Mouse (Mus musculus): ENCODE results near the gene Grb2. TPM values are rescaled to one million over a fixed set of nuclear protein-coding genes. Genes with fewer than 3 reads are reported as not detected.
"Not testable (repeated sequence)": the region's sequence is repeated elsewhere in the genome, so short reads cannot be mapped to it uniquely, and the experiment has no call there.

Grb2 gene
- polyA plus RNA-seq, 1 experiment = 42.4 TPM

DNA sequence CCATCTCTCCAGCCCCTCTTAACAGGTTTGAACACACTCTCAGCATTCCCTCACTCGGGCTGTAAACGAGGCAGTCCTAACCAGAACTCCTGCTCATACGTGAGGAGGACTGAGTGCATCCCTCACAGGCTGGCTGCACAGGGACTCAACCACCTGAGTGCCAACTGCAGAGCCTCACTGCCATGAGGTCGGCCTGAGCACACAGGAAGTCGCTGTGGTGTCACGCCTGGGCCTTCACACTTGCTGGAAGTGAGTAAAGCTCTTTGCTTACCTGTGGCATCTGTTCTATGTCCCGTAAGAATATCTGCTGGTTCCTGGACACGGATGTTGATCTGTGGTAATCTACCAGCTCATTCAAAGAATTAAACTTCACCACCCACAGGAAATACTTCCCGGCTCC is 62.0 kb downstream of the Grb2 start:
- no peak for DNase-seq (ENCODE audit: low read depth)

DNA sequence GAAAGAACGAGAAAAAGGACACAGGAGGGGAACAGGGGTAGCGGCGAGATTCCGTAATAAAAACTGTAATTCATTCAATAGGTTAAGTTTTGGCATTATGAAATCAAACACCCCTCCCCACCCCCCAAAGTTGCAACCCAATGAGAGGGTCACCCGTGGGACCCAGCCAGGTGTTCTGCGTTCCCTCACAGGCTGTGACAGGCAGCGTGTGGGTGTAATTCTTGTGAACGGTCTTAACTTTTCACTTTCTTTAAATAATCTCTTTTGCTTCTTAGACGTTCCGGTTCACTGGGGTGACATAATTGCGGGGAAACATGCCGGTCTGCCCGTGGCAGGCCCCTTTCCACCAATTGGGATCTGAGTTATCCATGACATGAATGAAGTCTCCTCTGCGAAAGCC is 62.9 kb downstream of the Grb2 start:
- DNase-seq (ENCODE audit: low read depth) = not testable (repeated sequence)

DNA sequence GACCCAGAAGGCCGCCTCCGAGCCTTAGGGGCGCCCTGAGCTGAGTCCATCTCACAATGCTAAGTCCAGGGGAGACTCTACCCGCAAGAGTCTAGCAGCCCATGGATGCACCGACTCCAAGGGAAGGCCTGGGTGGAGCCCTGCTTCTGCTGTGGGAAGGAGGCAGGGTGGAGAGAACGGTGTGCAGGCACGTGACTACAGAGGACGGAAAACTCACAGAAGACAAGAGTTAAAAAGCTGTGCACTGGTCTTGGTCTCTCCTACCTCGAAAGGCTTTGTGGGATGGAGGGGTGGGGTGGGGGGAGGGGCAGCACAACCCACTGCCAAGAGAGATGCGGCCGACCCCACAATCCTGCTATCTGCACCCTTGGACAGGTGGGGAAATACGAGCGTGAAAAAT is 64.1 kb downstream of the Grb2 start:
- no peak for DNase-seq (ENCODE audit: low read depth)

DNA sequence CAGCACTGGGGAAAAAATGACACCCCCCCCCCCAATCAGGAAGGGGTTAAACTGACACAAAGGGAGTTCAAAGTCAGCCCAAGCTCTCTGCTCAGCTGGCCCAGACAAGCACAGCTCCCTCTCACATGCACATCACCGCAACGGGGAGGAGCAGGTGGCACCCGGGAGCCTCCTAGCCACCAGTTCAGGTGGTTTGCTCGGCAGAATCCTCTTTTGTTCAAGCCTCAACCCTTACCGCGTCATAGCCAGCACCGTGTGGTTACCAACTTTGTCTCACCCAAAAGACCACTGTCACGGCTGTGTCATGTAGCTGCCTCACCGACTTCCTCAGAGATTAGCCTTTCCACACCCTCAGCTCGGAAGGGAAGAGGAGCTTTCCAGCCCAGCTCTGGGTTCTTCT is 65.1 kb downstream of the Grb2 start:
- DNase-seq (ENCODE audit: low read depth) = no peak

DNA sequence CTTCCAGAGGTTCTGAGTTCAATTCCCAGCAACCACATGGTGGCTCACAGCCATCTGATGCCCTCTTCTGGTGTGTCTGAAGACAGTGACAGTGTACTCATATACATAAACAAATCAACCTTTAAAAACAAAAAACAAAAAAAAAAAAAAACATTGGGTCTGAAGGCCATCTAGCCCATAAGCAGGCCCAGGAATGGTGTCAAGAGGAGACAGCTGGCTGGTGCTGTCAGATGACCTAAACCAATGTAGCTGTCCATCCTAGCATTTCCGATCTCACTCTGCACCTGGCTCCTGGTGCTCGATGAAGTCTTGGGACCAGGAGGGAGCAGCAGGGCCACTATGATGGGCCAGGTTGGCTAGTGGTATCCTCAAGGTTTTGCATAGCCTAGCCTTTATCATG is 65.7 kb downstream of the Grb2 start:
- DNase-seq (ENCODE audit: low read depth) = no peak

DNA sequence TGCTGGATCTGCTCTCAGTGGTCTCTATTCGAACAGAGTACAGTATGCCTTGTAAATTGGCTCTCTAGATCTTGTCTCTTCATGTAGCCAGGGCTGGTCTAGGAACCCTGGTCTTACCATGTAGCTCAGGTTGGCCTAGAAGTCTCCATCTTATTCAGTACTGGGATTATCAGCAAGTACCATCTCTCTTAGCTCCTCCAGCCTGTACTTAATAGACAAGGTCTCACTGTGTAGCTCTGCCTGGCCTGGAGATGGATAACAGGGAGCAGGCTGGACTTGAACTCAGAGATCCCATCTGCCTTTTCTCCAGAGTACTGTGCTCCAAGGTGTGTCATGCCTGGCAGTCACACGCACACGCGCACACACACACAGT is 66.7 kb downstream of the Grb2 start:
- DNase-seq (ENCODE audit: low read depth) = no peak

DNA sequence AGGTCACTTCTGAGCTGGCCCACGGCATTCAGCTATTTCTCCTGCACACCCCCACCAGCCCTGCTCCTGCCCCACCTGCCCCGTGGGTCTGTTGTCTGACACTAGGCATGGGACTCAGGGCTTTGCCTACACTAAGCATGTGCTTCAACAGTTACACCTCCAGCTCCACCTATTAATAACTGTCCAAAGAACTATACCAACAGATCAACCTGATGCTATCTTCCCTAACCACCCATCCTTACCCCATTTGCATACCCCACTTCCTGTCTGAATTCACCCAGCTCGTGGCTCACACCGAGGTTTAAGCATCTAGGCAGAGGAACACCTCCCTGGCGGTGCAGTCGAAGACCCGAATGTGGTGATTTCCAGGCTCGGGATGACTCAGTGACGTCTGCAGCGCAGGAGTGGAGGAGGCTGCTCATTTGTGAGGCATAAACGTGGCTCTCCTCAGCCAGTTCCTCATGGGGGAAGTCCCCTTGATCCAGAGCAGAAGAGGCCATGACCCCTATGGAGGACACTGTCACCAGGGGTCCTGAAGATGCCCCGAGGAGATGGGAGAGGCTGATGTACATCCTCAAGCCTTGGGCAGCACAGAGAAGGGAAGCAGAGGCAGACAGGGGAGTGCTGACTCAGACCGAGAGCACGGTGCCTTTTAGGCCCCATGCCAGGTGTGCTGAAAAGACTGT is 67.3 kb downstream of the Grb2 start:
- no peak for DNase-seq (ENCODE audit: low read depth)

DNA sequence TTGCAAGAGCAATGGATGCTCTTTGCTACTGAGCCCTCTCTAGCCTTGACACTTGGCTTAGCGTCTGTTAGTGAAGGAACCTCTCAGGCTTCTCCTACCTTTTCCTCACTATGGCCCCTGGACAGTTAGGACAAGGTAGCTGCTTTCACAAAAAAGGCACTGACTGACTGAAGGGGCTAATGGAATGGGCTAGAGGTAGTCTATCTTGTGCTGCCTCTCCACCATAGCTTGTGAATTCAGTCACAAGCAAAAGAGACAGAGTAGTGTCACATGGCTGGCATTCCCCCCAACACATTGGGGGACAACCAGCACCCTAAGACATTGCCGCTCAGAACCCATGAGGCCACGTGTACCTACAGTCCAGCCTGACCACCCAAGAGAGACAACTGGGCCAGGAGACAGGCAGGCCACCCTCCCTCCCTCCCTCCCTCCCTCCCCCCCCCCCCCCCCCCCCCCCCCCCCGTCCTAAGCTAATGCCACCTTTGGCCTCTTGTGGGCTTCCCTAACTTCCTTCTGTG is 68.0 kb downstream of the Grb2 start:
- no peak for DNase-seq (ENCODE audit: low read depth)

DNA sequence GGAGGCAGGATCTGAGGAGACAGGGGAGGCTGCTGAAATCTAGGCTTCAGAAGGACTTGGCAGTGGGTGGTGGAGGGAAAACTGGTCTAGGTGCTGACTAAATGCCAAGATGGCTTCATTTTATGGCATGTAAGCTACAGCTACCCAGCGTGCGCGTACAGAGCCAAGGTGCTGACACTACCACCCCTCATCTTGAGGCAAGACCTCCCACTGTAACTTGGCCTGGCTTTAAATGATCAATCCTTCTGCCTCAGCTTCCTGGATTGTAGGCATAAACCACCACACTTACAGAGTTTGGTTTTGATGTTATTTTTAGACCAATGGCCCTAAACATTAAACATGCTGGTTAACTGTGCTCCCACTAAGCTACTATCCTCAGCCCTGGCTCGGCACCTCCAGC is 68.9 kb downstream of the Grb2 start:
- DNase-seq (ENCODE audit: low read depth) = no peak

DNA sequence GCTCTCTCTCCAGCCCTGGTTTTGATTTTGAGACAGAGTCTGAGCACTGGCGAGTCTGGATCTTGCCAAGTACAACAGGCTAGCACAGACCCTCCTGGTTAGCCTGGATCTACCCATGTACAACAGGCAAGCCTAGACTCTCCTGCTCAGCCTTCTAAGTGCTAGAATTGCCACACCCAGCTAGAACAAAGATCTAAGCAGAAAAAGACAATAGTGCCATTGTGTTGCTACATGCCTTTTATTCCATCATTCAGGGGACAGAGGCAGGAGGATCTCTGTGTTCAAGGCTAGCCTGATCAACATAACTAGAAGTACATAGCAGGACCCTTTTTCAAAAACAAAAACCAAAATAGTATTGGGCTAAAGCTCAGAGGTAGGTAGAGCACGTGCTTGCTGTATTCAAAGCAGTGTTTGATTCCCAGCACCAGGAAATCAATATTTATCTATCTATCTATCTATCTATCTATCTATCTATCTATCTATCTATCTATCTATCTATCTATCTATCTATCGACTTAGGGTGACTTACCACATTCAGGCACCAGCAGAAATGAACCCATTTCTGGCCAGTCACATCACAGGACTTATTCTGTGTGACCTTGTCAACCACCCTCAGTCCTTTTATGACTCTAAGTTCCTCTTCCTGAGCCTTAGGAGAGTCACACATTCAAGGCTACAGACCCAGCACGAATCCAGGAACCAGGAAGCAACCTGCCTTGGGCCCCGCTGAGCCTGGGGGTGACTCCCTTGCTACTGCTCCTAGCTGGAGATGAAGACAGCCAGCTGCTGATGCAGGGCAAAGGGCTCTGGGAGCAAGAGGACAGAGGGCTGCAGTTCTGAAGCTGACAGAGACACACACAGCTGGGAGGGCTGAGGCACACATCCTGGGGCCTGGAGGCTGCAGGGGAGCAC is 69.6 kb downstream of the Grb2 start:
- no peak for DNase-seq (ENCODE audit: low read depth)

DNA sequence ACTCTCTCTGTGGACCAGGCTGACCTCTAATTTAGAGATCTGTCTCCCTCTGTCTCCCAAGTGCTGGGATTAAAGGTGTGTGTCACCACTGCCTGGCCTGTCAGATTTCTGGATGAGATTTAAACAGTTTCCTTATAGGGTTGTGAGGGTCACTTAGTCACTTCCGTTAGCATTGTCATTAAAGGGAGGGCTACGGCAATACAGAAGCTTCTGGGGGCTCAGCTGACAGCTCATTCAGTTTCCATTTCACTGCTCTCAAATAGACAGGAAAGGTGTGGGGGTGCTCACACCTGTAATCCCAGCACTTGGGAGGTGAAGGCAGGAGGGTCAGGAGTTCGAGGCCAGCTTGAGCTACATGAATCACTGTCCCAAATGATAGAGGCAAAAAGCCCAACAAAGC is 71.4 kb downstream of the Grb2 start:
- DNase-seq (ENCODE audit: low read depth) = no peak

DNA sequence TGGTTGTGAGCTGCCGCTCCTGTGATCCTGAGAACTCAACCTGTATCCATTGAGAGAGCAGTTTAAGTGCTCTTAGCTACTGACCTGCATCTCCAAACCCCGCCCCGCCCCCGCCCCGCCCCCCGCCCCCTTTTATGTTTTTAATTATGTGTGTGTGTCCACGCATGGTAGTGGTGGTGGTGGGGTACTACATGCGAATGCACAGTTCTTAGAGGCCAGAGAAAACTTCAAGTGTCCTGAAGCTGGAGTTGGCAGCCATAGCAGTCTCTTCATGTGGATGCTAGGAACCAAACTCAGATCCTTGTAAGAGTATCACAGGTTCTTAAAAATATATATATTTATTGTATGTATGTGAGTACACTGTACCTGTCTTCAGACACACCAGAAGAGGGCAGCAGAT is 72.9 kb downstream of the Grb2 start:
- no peak for DNase-seq (ENCODE audit: low read depth)

DNA sequence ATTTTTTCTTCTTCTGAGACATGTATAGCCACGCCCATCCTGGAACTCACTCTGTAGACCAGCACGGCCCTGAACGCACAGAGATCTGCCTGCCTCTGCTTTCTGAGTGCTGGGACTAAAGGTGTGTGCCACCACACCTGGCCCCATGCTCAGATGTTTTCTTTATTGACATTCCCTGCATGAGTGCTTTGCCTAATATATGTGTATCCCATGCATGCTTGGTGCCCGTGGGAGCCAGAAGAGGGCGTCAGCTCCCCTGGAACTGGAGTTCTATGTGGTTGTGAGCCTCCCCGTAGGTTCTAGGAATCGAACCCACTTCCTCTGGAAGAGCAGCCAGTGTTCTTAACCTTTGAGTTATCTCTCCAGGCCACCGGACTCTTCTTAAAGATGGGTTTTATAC is 73.4 kb downstream of the Grb2 start:
- DNase-seq (ENCODE audit: low read depth) = no peak

DNA sequence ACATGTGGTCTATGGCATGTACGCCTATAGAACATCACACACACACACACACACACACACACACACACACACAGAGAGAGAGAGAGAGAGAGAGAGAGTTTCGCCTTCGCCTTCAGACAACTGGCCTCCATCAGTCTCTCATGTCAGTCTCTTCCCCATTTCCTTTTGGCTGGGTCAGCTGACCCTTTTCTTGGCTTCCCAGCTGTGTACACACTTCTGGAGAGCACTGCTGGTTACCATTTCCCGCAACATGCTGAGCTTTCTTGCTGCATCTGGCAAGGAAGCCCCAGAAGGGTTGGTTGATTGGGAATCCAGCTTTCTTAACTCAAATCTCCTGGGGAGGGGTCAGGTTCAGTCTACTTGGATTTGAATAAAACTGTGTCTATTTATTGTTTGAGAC is 74.3 kb downstream of the Grb2 start:
- no peak for DNase-seq (ENCODE audit: low read depth)

DNA sequence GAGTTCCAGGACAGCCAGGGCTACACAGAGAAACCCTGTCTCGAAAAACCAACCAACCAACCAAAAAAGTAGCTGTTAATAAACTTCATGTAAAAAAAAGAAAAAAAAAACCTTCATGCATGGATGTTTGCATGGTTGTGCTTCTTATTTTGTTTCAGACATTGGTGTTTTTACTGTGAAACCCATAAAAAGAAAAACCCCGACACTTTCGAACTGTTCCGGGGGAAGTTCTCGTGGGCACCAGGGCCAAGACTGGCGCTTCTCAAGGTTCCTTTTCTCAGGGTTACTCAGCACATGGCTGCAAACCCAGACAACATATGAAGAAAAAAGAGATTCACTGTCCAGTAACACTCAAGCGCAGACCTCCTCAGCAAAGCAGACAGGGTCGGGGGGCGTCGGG is 75.5 kb downstream of the Grb2 start:
- DNase-seq (ENCODE audit: low read depth) = no peak

DNA sequence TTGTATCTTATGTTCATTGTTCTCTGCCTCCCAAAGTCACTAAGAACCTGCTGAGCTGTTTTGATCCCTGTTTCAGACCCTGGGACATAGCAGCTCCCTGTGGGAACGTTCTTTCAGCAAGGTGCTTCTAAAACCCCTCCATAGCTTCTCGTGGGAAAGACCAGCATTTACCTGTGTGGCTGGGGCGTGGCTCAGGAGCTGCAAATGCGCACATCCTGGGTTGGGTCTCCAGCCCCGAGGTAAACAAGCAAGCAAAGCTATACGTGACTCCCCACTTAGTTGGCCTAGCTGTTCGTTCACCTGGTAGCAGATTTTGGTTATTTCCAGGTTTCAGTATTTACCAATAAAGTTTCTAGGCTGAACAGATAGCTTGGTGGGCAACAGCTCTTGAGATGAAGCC is 76.2 kb downstream of the Grb2 start:
- no peak for DNase-seq (ENCODE audit: low read depth)

DNA sequence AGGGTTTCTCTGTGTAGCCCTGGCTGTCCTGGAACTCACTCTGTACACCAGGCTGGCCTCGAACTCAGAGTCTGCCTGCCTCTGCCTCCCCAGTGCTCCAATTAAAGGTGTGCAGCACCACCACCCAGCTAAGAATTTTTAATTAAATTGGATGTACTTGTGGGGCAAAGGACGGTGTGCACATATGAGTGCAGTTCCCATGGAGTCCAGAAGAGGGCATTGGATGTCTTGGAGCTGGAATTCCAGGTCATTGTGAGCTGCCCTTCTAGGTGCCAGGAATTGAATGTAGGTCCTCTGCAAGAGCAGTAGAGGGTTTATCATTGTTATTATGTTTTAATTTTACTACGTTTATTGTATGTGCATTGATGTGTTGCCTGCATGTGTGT is 76.9 kb downstream of the Grb2 start:
- DNase-seq (ENCODE audit: low read depth) = no peak

DNA sequence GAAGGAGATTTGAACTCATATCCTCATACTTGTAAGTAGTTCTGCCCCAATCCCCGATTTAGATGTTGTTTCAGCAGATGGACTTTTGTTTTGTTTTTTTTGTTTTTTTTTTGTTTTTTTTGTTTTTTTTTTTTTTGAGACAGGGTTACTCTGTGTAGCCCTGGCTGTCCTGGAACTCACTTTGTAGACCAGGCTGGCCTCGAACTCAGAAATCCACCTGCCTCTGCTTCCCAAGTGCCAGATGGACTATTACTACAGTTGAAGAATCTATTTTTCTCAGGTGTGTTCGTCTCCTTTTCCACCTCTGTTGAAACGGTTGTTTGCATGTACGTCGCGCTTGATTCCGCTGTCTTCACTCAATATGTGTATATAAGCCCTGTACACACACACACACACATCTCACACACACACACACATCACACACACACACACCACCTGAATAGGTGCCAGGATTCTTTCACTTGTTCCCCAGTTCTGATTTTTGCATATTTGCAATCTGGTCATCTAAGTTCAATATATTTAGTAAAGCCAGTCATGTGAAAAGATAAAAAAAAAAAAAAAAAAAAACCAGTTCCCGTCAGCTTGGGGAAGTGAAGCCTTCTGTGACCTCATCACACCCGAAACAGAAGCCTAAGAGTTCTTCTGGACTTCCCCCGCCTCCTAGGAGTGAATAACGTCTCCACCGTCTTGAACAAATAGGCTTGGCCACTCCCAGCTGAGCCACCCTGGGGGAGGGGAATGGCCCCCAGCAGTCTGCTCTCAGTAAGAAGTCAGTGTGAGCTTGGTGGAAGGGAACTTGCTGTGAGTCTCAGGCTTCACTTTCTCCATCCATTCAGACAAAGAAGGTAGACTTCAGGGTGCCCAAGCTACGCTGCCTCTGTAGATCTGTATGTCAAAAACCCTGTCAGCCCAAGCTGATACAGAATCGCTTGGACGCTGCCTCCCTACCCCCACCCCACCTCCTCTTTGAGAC is 77.6 kb downstream of the Grb2 start:
- no peak for DNase-seq (ENCODE audit: low read depth)

DNA sequence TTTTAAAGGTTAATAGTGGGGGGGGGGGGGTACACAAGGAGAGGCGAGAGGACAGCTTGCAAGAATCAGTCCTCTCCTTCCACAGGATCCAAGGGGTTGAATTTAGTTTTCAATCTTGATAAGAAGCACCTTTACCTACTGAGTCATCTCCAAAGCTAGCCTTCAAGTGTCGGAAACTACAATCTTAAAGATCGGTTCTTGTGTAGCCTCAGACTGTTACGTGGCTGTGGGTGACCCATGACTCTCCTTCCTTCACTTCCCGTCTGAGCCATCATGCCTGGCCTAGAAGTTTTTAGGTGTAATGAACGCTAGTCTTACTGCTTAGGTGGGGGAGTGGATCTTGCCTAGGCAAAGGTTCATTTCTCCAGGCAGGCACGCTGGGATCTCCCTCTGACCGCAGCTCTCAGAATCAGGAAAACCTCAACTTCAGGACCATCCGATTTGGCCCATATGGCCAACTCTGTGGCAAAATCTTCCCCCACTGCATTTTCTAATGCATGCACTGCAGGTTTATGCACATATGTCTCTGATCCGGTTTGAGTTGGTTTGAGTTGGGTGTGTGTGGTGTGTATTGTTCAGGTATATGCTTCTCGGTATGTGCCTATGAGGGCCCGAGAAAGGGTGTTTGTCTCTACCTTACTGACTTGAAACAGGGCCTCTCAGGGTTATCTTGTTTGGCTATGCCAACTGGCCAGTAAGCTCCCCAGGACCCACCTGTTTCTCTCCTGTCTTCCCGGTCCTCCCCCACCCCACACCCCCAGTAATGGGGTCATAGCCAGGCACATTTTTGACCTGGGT is 78.5 kb downstream of the Grb2 start:
- no peak for DNase-seq (ENCODE audit: low read depth)

DNA sequence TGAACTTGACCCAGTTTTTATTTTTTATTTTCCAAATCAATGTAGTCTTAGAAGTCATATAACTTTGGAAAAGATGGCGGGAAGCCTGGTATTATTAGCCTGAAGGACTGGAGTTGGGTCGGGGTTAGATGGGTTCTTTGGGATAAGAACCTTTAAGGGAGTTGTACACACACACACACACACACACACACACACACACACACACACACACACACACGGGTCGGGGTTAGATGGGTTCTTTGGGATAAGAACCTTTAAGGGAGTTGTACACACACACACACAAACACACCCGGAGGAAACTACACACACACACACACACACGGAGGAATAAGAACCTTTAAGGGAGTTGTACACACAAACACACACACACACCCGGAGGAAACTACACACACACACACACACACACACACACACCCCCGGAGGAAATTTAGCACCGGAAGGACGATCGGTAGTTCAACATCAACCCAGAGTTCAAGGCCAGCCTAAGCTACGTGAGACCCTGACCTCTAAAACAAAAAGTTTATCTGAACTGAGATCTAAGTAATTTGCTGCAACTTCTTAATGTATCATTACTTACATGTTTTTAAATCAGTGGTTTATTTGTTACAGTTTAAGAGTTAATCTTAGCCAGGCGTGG is 79.8 kb downstream of the Grb2 start:
- no peak for DNase-seq (ENCODE audit: low read depth)

All from gonadal fat pad, adult 2 months (tissue).